Mouse (Mus musculus): ENCODE results near the gene Rpl38. TPM values are rescaled to one million over a fixed set of nuclear protein-coding genes. Genes with fewer than 3 reads are reported as not detected.
A peak's percentile ranks its signal among the peaks of the same experiment; 100 is the strongest.
"Not testable (repeated sequence)": the region's sequence is repeated elsewhere in the genome, so short reads cannot be mapped to it uniquely, and the experiment has no call there.

Gene Rpl38
- polyA plus RNA-seq, 1 experiment = 2,066 TPM

DNA sequence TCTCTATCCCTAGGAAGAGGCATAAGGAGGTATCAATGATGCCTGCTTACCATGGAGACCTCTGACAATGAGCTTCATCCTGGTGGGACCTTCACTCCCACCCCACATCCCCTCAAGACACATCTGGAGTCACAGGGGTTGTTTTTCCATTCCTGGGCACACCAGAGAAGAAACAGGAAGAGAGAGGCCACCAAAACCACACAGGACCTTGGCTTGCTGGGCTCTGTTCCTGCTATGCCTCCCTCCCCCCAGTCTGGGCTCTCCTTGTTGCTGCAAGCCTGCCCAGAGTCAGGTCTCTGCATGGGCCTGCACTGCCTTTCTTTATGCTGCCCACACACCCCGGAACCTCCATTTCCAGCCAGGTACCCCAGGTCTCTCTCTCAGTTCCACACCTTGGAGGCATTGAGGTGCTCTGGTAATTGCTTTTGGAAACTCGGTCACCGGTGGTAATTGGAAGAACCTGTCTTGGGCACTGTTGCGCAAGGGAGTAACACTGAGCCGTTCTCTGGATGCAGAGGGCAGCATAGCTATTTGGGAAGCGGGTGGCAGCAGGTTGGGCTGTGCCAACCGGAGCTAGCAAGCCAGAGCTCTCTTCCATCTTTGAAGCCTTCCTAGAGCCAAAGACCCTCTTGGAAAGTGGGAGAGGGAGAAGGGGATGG lies 12.8 kb upstream of the Rpl38 start:
- DNase-seq (ENCODE audit: extremely low spot score in 1 of 2, low spot score in 1 of 2) = no peak

DNA sequence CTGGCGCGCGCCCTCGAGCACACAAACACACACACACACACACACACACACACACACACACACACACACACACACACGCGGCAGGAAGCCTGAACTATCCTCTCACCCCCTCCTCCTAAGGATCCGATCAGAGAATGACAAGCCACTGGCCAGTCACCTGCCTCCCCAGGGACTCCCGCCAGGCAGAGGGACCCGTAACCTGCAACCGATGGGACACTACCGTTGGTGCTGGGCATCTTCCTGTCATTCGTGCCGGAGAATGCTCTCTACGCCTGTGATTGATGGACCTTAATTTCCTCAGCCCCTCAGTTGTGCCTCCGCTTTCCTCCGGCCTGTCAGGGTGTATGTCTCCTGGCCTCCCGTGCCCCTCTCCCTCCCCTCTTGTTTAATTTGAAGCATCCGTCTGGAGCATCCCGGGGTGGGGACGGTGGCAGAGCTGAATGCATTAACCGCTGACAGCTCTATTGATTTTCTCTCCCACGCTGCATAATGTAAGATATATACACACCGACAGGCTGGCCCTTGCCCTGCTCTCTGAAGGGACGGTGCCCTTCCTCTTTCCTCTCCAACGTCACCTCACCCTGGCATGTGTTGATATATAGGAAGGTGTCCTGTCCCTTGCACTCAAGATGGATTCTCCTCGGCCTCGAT lies 11.2 kb upstream of the Rpl38 start:
- DNase-seq (ENCODE audit: extremely low spot score in 1 of 2, low spot score in 1 of 2) = no peak

DNA sequence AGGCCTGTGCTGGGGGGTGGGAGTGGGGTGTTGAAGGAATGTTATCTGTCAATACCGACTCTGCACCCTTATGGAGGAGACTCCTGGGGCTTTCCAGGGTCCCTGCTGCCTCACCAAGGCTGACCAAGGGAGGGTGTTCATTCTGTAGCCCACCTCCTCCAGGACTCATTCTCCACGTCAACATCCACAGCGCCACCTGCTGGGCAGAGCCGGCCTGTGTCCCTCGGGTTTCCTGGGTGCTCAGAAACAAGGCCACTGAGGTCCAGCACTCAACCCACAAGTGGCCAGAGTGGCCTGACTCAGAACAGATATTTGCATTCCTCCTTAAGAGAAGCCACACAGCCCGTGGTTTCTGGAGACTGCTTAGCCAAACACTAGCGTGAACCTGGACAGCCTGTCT lies 10.6 kb upstream of the Rpl38 start:
- DNase-seq (ENCODE audit: extremely low spot score in 1 of 2, low spot score in 1 of 2) = peak in 1 of 2 experiments; percentile 79

DNA sequence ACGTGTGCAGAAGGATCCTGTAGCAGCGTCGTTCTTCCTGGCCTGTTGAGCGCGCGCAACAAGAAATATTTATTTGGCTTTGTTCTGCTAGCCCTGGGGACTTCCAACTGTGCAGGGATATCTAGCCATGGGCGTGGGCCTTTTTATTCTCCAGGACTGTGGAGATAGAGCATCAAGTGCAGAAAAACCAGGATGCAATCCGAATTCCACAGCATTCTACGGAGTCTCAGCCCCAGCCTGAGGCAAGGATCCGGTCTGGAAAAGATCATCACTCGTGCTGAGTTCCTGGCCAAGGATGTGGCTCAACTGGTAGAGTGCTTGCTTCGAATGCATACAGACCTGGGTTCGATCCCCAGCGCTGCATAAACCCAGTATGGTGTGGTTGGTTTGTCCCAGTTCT lies 6.2 kb upstream of the Rpl38 start:
- no peak for DNase-seq (ENCODE audit: extremely low spot score in 1 of 2, low spot score in 1 of 2)

DNA sequence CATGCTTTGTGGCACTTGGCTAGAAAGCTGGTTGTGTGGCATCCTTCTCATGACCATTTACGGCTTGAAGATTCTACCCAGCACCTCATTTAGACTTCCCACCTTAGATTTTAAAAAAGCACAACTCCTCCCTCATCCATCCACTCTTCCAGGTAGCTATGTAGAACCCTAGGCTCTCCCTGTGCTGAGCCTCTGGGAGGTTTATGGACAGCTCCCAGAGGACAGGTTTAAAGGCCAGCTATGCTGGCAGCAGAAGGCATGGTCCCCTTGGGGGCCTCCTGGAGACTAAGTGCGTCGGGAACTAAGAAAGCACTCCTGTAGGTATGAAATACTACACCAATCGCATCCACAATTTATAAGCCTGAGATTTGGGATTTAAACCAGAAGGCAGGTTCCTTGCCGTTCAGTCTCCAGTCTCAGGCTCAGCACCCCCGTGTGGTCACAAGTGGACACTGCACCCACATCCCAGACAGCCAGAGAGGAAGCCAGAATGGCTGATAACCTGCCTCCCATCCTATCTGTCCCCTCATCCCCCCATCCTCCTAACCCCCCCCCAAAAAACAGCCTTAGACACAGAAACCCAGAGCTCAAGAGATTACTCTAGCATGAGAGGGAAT lies 5.5 kb upstream of the Rpl38 start:
- peak in 1 of 2 experiments; percentile 88 for DNase-seq (ENCODE audit: extremely low spot score in 1 of 2, low spot score in 1 of 2)

DNA sequence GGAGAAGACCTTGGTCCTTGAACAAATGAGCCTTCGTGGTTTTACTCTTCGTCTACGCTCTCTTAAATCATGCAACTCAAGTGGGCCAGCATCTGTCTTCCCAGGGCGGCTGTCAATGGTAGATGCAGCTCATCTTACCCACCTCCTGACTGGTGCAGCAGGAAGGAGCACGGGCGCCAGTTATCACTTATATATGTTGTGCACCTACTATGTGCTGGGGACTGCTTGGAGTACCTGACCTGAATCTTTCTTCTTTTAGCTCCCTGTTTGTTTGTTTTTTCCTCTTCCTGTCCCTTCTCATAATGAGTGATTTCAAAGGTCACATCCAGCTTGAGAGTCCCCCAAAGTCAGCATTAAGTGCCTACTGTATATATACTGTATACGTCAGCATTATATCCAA lies 4.2 kb upstream of the Rpl38 start:
- DNase-seq (ENCODE audit: extremely low spot score in 1 of 2, low spot score in 1 of 2) = no peak

DNA sequence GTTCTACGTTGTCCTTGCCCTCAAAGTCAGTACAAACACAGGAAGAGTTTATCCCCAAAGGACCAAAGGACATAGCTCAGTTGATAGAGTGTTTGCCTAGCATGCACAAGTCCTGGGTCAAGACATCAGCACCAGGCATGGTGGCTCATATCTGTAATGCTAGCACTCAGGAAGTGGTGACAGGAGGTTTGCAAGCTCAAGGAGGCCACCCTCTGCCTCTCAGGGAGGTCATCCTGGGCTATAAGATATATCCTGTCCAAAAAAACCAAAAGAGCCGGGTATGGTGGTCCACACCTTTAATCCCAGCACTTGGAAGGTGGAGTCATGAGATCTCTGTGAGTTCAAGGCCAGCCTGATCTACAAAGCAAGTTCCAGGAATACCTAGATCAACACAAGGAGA lies 2.9 kb upstream of the Rpl38 start:
- no peak for DNase-seq (ENCODE audit: extremely low spot score in 1 of 2, low spot score in 1 of 2)

DNA sequence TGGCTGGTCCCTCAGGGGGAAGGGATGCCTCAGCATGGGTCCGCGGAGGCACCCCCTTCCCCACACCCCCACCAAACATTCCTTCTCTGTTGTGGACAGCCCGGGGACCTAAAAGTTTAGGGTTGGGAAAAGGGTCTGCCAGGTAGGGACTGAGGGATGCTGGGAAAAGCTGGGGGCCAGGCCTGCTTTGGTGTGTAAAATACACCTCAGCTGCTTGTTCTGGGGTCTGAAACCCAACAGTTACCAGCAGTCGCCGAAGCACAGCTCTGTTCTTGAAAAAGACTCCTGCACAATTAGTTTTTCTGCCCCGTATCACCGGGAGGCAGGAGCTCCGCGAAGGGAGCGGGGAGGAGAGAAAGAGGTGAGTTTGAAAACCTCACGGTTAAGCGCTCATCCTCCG lies 1.5 kb upstream of the Rpl38 start:
- no peak for DNase-seq (ENCODE audit: extremely low spot score in 1 of 2, low spot score in 1 of 2)

DNA sequence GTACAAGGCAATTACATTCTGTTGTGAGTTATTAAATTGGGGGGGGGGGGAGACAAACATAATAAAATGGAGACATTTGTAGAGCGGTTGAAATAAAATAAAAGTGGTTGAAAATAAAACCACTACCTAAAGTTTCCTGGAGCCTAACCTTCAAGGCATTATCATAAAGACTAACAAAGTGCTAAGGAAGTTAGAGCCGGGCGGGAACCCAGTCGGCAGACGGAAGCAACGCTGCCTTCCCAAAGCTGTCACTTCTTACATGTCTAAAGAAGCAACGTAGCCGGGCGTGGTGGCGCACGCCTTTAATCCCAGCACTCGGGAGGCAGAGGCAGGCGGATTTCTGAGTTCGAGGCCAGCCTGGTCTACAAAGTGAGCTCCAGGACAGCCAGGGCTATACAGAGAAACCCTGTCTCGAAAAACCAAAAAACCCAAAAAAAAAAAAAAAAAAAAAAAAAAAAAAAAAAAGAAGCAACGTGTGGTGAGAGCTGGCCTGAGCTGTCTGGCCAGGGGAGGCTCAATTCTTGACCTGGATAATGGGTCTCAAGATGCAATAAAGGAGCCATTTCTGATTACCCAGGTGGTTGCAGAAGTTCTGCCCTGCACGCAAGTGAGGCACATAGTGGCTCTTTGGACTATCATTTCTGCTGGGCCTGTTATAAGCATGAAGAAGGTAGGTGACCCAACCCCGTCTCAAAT lies 940 bp upstream of the Rpl38 start:
- no peak for DNase-seq (ENCODE audit: extremely low spot score in 1 of 2, low spot score in 1 of 2)

DNA sequence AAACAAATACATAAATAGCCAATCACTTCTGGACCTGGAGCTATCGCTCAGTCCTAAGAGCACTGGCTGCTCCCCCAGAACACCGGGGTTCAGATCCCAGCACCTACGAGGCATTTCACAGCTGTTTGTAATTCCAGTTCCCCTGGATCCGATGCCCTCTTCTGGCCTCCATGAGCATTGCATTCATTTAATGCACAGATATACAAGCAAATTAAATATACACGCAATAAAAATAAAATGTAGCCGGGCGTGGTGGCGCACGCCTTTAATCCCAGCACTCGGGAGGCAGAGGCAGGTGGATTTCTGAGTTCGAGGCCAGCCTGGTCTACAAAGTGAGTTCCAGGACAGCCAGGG lies 415 bp upstream of the Rpl38 start:
- DNase-seq (ENCODE audit: extremely low spot score in 1 of 2, low spot score in 1 of 2) = peak in 1 of 2 experiments; percentile 57

DNA sequence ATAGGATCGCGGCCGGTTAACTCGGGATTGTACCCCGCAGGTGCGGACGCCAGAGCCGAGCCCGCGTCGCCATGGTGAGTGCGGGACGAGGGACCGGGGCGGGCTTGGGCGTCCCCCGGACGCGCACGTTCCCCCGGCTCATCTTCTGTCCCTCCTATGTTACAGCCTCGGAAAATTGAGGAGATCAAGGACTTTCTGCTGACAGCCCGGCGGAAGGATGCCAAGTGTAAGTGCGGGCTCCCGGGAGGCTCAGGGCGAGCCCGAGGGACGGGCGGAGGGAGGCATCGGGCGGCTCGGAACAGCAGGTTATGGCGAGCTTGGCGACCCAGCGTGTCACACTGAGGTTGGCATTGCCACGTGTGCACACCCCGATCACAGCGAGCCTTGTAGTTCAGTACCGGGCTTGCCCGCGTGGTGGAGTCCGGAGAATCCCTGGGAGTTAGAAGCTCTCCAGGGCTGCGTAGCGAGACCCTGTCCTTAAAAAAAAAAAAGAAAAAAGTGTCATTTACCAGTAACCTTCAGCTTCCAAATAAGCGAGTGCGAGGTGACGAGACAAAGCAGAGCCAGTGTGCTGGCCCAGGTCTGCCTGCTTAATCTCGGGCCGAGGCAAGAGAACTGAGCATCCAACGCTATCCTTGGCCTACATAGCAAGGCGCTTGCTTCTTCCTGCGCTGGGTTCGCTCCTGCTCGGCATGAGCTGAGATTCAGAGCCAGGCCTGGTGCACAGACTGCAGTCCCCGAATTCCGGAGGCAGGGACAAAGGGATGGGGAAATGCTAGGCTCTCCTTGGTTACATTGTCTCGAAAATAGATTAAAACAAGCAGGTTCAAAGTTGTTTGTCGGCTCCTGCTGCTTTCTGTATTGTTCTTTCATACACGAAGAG lies 658 bp downstream of the Rpl38 start:
- peak; percentile 55 to 85 for DNase-seq (ENCODE audit: extremely low spot score in 1 of 2, low spot score in 1 of 2)

DNA sequence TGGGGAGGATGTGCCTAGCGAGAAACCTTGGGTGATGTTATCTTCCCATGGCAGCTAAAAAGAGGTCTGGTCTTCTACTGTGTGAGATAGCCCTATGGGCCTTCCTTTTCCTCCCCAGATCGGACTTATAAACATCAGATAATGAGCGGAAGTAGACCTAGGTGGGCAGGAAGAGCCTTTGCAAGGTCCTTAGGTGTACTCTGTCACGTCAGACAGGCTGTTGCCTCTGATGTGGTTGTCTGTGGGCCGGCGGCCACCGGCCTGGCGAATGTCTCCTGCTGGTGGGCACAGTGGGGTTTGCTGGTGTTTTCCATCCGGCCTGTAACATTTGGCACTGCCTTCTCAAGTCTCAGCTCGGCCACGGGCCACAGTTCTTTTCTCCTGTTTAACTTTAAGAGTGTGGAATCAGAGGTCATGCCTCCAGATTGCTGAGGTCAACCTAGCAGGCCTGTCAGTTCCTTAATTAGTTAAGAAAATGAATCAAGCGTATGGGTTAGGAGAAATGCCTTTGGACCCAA lies 1.4 kb downstream of the Rpl38 start:
- no peak for DNase-seq (ENCODE audit: extremely low spot score in 1 of 2, low spot score in 1 of 2)

DNA sequence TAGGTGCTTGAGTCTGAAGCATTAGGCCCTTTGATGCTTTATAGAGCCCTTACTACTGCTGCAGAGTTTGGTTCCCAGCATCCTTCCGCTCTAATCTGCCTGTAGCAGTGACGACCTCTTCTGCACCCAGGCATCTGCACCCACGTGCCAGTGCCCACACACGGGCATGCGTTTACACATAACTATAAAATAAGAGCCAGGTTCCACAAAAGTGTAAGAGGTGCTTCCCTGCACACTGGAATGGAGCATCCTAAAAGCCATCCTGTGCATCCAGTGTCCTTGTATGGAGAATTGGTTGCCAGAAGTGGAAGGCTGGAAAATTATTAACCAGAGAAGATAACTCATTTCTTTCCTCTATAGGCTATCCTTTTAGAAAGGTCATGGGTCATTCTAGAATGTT lies 2.8 kb downstream of the Rpl38 start:
- DNase-seq (ENCODE audit: extremely low spot score in 1 of 2, low spot score in 1 of 2) = no peak

DNA sequence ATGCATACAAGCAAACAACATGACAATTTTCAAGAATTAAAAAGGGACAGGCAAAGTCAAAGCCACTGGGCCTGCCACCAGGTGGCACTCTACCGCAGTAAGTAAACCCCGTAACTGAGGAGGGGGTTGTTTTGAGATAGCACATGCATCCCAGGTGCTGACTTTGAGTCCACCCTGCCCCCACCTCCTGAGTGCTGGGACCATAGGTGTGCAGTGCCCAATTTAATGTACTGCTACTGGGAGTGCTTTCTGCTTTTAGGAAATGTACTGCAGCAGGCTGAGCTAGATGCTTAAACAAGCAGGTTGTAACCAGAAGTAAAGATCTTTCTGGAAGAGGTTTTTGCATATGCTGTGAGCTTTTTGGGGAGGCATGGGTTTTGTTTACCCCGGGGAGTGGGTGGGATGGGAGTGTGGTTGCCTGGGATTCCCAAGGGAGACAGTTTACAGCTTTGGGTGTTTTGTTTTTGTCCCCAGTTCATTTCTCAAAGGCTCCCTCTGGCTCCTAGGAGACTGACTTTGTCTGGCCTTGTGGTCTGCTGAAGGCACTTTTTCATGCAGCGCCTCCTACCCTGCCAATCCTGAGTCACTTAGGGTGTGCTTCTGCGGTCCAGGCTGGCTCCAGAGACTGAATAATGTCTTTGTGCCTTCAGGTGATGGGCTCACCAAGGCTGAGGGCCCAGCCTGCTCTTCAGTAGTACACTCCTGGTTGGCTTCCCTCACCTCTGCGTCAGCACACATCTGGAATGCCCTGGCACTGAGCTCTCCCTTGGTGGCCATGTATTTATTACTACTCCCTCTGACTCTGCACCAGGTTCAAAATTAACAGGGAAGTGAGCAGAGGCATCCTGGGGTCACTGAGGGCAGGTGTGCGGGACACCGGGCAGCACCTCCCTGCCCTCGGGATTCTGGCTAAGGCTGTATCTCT lies 4.7 kb downstream of the Rpl38 start:
- peak in 1 of 2 experiments; percentile 60 for DNase-seq (ENCODE audit: extremely low spot score in 1 of 2, low spot score in 1 of 2)

DNA sequence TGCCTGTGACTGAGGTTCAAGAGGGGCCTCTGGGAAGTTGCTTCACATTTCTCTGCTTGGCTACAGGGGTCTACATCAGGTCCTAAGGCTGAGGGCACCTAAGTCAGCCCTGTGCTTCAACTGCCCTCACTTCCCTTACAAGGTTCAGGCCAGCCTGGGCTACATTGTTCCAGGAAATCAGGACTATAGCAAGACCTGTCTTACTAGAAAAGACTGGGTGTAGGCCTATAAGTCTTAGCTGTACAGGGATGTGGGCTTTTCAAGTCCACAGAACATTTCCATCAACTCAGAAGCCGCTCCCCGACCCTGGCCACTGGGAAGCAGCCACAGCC lies 5.4 kb downstream of the Rpl38 start:
- no peak for DNase-seq (ENCODE audit: extremely low spot score in 1 of 2, low spot score in 1 of 2)

DNA sequence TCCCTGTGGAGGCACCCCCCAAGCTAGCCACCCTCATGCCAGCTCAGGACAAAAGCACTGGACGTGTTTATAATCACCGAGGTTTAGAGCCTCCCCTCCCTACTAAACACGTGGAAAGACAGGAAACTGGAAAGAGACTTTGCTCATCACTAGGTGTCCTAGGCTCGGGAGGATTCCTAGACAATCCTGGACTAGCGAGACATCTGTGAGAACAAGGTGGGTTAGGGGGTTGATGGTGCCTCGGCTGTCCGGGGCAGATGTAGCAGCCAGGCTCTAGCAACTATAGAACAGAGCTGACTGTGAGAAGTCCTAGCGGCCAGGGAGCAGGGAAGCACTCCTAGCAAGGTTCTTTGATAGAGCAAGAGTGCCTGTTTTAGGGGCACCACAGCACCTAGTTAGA lies 5.9 kb downstream of the Rpl38 start:
- DNase-seq (ENCODE audit: extremely low spot score in 1 of 2, low spot score in 1 of 2) = no peak

DNA sequence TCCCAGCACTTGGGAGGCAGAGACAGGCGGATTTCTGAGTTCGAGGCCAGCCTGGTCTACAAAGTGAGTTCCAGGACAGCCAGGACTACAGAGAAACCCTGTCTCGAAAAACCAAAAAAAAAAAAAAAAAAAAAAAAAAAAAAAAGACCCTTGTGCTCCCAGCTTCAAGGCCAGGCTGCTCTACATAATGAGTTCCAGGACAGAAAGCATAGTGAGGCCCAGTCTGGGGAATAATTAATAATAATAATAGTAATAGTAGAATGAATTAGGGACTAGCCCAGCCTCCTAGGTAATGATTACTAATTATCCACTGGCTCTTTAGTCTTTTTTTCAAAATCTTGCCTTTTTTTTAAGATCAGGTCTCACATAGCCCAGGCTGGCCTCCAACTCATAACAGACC lies 6.5 kb downstream of the Rpl38 start:
- not testable (repeated sequence) for DNase-seq (ENCODE audit: extremely low spot score in 1 of 2, low spot score in 1 of 2)

DNA sequence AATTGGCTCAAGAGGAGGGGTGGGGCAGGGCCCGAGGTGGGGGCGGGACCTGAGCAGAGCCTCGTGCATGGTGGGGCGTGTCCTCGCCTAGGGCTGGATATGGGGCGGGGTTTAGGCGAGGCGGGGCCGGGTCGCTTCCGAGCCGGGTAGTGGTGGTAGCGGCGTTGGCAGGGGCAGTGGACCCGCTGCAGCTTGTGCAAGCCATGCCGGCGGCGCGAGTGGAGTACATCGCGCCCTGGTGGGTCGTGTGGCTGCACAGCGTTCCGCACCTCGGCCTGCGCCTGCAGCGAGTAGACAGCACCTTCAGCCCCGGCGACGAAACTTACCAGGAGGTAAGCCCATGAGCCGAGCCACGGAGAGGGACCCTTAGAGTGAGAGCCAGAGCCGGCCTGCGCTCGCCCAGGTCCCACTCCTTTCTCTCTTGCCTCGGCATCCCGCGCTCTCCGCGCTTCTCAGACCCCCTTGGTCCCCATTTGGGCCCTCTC lies 7.1 kb downstream of the Rpl38 start, which contains the start of gene Ttyh2:
Ttyh2 (plus strand) TSS at position 91 of the 485 bp plus-strand sequence.
- peak in 1 of 2 experiments; percentile 60 for DNase-seq (ENCODE audit: extremely low spot score in 1 of 2, low spot score in 1 of 2)

DNA sequence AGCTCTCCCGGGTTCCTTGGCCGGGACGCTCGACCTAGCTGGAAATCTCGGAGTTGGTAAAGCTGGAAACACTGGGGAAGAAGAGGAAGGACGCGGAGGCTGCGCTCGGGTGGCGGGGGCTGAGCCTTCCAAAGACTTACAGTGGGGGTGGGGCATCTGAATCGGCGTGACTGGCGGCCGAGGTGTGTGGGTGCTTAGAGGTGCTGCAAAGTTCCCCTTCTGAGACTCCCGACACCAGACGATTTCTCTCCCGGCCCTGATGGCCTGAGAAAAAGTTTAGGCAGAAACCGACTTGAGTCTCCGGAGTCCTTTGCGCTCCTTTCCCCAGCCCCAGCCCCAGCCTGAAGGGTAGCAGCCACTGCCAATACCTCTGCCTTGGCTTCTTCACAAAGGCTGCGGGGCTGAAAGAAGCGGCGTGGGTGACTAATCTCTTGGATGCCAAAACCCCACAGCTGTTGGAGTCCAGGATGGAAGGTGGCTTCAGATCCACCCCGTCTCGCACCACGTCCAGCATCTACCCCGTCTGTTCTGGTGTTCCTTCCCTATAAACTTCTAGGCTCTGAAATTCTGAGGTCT lies 7.6 kb downstream of the Rpl38 start:
- peak in 1 of 2 experiments; percentile 53 for DNase-seq (ENCODE audit: extremely low spot score in 1 of 2, low spot score in 1 of 2)
